Mouse (Mus musculus) bone marrow macrophage, adult 2 months (primary cell): ENCODE data around the gene Rimbp2. TPM values are rescaled to one million over a fixed set of nuclear protein-coding genes. Genes with fewer than 3 reads are reported as not detected.

Experiments
- H3K27ac ChIP-seq: 2 replicates; pipeline ENCODE4 v1.5.1; 2012; ENCODE audit warnings: low read depth, low read length; ENCODE audit not compliant: insufficient read depth
- H3K4me1 ChIP-seq: 2 replicates; pipeline ENCODE4 v1.6.1; 2012; ENCODE audit warnings: low read length; ENCODE audit not compliant: control insufficient read depth, insufficient read depth
- H3K4me3 ChIP-seq: 2 replicates; pipeline ENCODE4 v1.5.1; 2012; ENCODE audit warnings: mild to moderate bottlenecking, low read length, moderate library complexity; ENCODE audit not compliant: insufficient read depth
- CTCF ChIP-seq: IDR thresholded peaks from 2 replicates; pipeline ENCODE4 v1.5.1; 2012; ENCODE audit warnings: low read depth, mild to moderate bottlenecking, low read length, moderate library complexity
- POLR2A ChIP-seq: IDR thresholded peaks from 2 replicates; pipeline ENCODE4 v1.6.1; 2012; ENCODE audit warnings: mild to moderate bottlenecking, low read depth, low read length, borderline replicate concordance
- polyA plus RNA-seq: library from polyadenylated mRNA; stranded (reverse); fragments of >200 nt; gene quantifications from 2 replicates; pipeline ENCODE4 v1.2.4, GENCODE M21; 2012; ENCODE audit not compliant: missing spikeins, insufficient read depth, insufficient read length

Rimbp2 gene
- polyA plus RNA-seq, 1 experiment, result not detected

GRCm38 (mm10) chr5:128847806-128848205 lies 105.5 kb downstream of the Rimbp2 start:
- no peaks in the 10 kb centered on the region for H3K4me1 ChIP-seq
- H3K27ac ChIP-seq, result no peak overlapping the region
- no peak overlapping the region for H3K4me3 ChIP-seq
- TF ChIP-seq CTCF, result no peak
- TF ChIP-seq POLR2A, result no peak

GRCm38 (mm10) chr5:128846433-128847040 lies 106.7 kb downstream of the Rimbp2 start:
- Histone ChIP-seq H3K4me1 (no peaks in the 10 kb centered on the region), H3K4me3 (no peak overlapping the region), H3K27ac (no peak overlapping the region)
- TF ChIP-seq CTCF (no peak), POLR2A (no peak)

- TF ChIP-seq CTCF, result no peak
- TF ChIP-seq POLR2A, result no peak
- no peak overlapping the region for H3K27ac ChIP-seq
- H3K4me1 ChIP-seq, result no peaks in the 10 kb centered on the region
- H3K4me3 ChIP-seq, result no peak overlapping the region
Observed at GRCm38 (mm10) chr5:128845033-128845432, 108.3 kb downstream of the Rimbp2 start.

- H3K27ac ChIP-seq, result no peak overlapping the region
- TF ChIP-seq CTCF (no peak; the same call in 1 of the 2 replicates), POLR2A (no peak)
- no peak overlapping the region for H3K4me3 ChIP-seq
- no peaks in the 10 kb centered on the region for H3K4me1 ChIP-seq
Observed at GRCm38 (mm10) chr5:128843982-128844381, 109.3 kb downstream of the Rimbp2 start.

GRCm38 (mm10) chr5:128841541-128841940 lies 111.7 kb downstream of the Rimbp2 start:
- H3K4me1 ChIP-seq, result no peaks in the 10 kb centered on the region
- H3K4me3 ChIP-seq, result no peak overlapping the region
- TF ChIP-seq POLR2A, result no peak
- TF ChIP-seq CTCF, result no peak
- H3K27ac ChIP-seq, result no peak overlapping the region

- Histone ChIP-seq H3K27ac (no peak overlapping the region), H3K4me1 (no peaks in the 10 kb centered on the region), H3K4me3 (no peak overlapping the region)
- TF ChIP-seq CTCF, result no peak
- no peak for TF ChIP-seq POLR2A
Observed at GRCm38 (mm10) chr5:128837045-128837444, 116.2 kb downstream of the Rimbp2 start.

GRCm38 (mm10) chr5:128834126-128834525 lies 119.2 kb downstream of the Rimbp2 start:
- Histone ChIP-seq H3K4me1 (no peaks in the 10 kb centered on the region), H3K4me3 (no peak overlapping the region), H3K27ac (no peak overlapping the region)
- TF ChIP-seq CTCF, result no peak
- TF ChIP-seq POLR2A, result no peak

- TF ChIP-seq CTCF, result no peak
- no peak for TF ChIP-seq POLR2A
Observed at GRCm38 (mm10) chr5:128822843-128823242, 130.4 kb downstream of the Rimbp2 start.

GRCm38 (mm10) chr5:128819638-128820285 lies 133.5 kb downstream of the Rimbp2 start:
- H3K27ac ChIP-seq, result no peak overlapping the region
- H3K4me1 ChIP-seq, result no peaks in the 10 kb centered on the region
- no peak overlapping the region for H3K4me3 ChIP-seq
- TF ChIP-seq POLR2A (no peak), CTCF (no peak)

More at GRCm38 (mm10) chr5:128822843-128823242, 130.4 kb downstream of the Rimbp2 start:
- no peak overlapping the region for H3K27ac ChIP-seq
- H3K4me3 ChIP-seq, result no peak overlapping the region
- no peaks in the 10 kb centered on the region for H3K4me1 ChIP-seq

- Histone ChIP-seq H3K4me3 (no peak overlapping the region), H3K27ac (no peak overlapping the region), H3K4me1 (no peaks in the 10 kb centered on the region)
- no peak for TF ChIP-seq POLR2A
- no peak for TF ChIP-seq CTCF
Observed at GRCm38 (mm10) chr5:128815629-128816028, 137.7 kb downstream of the Rimbp2 start.
